Mouse (Mus musculus) gastrocnemius, adult 8-10 months (tissue): ENCODE measurements at regions not wholly inside any gene's neighbourhood (a gene's known extent, or its start where the extent isn't known, plus 50 kb on each side); places are given as distances from the start of the nearest gene placed in this dataset.
A peak's percentile ranks its signal among the peaks of the same experiment; 100 is the strongest.

Experiments used
- DNase-seq, 2 experiments: peaks; one replicate each; pipeline ENCODE4 v3.0.0; 2022; ENCODE audit warnings: low spot score in 2 of 2

DNA sequence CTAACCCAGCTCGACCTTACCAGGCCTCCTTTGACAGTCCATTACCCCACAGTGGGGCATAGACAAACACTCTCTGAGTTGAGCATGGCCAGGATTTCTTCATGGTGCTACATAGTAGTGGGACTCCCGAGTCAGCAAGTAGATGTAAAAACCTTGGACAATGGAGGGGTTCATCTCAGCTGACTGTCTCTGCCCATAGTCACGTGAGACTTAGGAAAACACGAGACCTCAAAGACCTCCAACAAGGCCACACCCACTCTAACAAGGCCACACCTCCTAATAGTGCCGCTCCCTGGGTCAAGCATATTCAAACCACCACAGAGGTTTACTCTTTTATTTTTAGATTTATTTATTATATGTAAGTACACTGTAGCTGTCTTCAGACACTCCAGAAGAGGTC lies 52.5 kb upstream of the Cldn24 start:
- no peak for DNase-seq

DNA sequence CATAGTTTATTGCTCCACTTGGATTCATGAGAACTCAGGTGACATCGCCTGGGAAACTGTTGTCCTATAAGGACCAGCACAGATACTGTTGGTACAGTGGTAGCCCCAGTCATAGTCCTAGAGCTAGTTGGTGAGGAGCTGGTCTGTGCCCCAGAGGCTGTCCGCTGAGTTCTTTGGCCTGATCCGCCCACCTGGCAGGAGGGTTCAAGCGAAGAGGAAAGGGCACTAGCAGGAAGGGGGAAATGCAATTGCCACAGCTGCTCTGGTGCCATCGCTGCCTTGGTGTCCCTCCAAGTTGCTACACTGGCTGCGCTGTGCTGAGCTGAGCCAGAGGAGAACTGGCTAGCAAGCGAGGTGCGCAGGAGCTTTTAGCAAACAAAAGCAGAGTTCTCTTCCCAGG lies 53.2 kb upstream of the Cldn24 start:
- DNase-seq: no peak

DNA sequence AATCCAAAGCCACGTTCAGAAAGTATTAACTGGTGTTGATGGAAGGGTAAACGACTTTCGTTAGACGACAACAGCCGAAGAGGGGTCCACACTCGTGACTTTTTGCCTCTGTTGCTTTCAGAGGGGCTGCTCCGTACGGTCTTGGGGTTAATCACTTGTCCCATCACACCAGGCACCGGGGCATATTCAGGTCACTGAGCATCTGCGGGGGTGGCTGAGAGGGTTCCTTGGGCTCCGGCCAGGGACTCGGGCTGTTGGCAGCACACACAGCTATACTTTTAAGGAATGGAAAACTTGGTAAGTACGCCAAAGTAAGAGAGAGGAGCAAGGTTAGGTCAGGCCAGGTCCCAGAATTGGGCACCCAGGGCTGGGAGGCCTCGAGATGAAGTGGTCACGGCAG lies 50.7 kb upstream of the Cdkn2aip start:
- DNase-seq: peak; percentile 14 to 35

DNA sequence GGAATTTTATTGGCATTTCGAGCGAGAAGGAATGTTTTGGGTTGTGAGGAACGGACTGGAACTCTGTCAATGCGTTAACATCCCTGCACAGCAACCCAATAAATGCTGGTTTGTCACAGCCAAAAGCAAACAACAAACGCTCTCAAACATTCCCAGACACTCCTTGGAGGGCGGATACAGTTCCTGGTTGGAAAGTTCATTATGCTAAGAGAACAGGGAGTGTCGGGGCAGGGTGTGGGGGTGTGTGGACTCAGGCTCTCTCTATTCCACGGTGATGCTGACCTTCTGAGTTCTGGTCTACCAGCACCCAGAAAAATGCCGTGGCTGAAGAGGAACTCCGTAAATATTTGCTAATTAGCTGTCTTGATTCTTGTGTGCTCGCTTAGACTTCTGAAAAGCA lies 50.3 kb upstream of the Cdkn2aip start:
- no peak for DNase-seq
